Mouse (Mus musculus): ENCODE data around the gene Ankrd33.

GRCm38 (mm10) chr15:101068671-101069070 is 46.9 kb upstream of the Ankrd33 start:
- TF ChIP-seq CTCF (IDR thresholded peaks at IDR 0.05; ENCODE audit: control insufficient read depth, insufficient read depth, low read length), result no peak
- TF ChIP-seq POLR2A (IDR thresholded peaks at IDR 0.05; ENCODE audit: borderline replicate concordance, control insufficient read depth, low read depth, low read length), result no peak
